ENCODE assay signal across 28 mouse cellular contexts in genomic region chr7:89063630-89064029, GRCm38 (mm10).
DNase-seq lines count a peak whose midpoint lies in the region; ATAC-seq and TF ChIP-seq lines count a peak whose summit lies in the region.
"Had no signal": no experiment of that assay in that cellular context is flagged by ENCODE, and none has a peak within 500 bp of the region (broad histone marks: within the 10 kb centered on the region; RNA-seq: fewer than 3 reads in every experiment).

No protein-coding gene starts in this region.

- H3K4me1 ChIP-seq in kidney, postnatal 0 days (replicated peaks; ENCODE audit: insufficient read depth, low read length): peaks cover 3% of the 10 kb centered on the region; the same call in 1 of the 2 replicates
- H3K4me1 ChIP-seq in embryonic fibroblast, embryonic 13.5 days (ENCODE audit: control insufficient read depth, insufficient read depth, low read length): peaks cover 2% of the 10 kb centered on the region; the same call in 1 of the 2 replicates
- H3K4me1 ChIP-seq: embryonic facial prominence, embryonic 12.5 days; forebrain, embryonic 10.5 days; forebrain, embryonic 15.5 days; heart, embryonic 12.5 days; hindbrain, embryonic 13.5 days; lung, embryonic 15.5 days; midbrain, embryonic 12.5 days; stomach, embryonic 15.5 days had no signal

- peak; percentile 3 for DNase-seq in kidney, adult 11 months
- DNase-seq in kidney, adult 18-20 months: no peak
- DNase-seq in kidney, postnatal 0 days (ENCODE audit: low spot score): peak; percentile 67
- DNase-seq in kidney, postnatal 14 days: no peak
- DNase-seq in heart, adult 11 months: no peak
- DNase-seq: adrenal gland, adult 2 months; adrenal gland, postnatal 36 days; B cell, adult 2 months; cerebellum, adult 18-20 months; cerebellum, postnatal 10 days; heart, adult 2 months; heart, postnatal 4 days; layer of hippocampus, adult 9-11 months; liver; retina, postnatal 1 day; right cerebral cortex, postnatal 14 days had no signal

- WGBS in kidney, postnatal 0 days: 17% methylated on average over 10 of the region's 10 CpGs

- H3K9ac ChIP-seq in kidney, postnatal 0 days (ENCODE audit: low read depth, low read length): no peak overlapping the region
- H3K9ac ChIP-seq: embryonic facial prominence, embryonic 12.5 days; forebrain, embryonic 15.5 days; heart, embryonic 12.5 days; hindbrain, embryonic 13.5 days; liver, embryonic 14.5 days; lung, embryonic 15.5 days; midbrain, embryonic 12.5 days; stomach, embryonic 15.5 days had no signal

- H3K36me3 ChIP-seq in kidney, postnatal 0 days (ENCODE audit: insufficient read depth, low read length): no peaks in the 10 kb centered on the region
- H3K36me3 ChIP-seq: embryonic facial prominence, embryonic 12.5 days; forebrain, embryonic 10.5 days; forebrain, embryonic 15.5 days; heart, embryonic 12.5 days; hindbrain, embryonic 13.5 days; lung, embryonic 15.5 days; midbrain, embryonic 12.5 days; stomach, embryonic 15.5 days had no signal

- no peaks in the 10 kb centered on the region for H3K27me3 ChIP-seq in kidney, postnatal 0 days (ENCODE audit: insufficient read depth, low read length)
- H3K27me3 ChIP-seq: embryonic facial prominence, embryonic 12.5 days; forebrain, embryonic 15.5 days; heart, embryonic 12.5 days; hindbrain, embryonic 13.5 days; lung, embryonic 15.5 days; midbrain, embryonic 12.5 days; stomach, embryonic 15.5 days had no signal

- no peak overlapping the region for H3K4me2 ChIP-seq in kidney, postnatal 0 days (ENCODE audit: low read length)
- H3K4me2 ChIP-seq: embryonic facial prominence, embryonic 12.5 days; forebrain, embryonic 15.5 days; heart, embryonic 12.5 days; hindbrain, embryonic 13.5 days; lung, embryonic 15.5 days; midbrain, embryonic 12.5 days; stomach, embryonic 15.5 days had no signal

- no peak overlapping the region for H3K4me3 ChIP-seq in kidney, postnatal 0 days (replicated peaks; ENCODE audit: low read depth, low read length)
- no peak overlapping the region for H3K4me3 ChIP-seq in embryonic fibroblast, embryonic 13.5 days (ENCODE audit: insufficient read depth, low read length)
- H3K4me3 ChIP-seq: embryonic facial prominence, embryonic 12.5 days; forebrain, embryonic 10.5 days; forebrain, embryonic 15.5 days; heart, adult 2 months; heart, embryonic 12.5 days; hindbrain, embryonic 13.5 days; lung, embryonic 15.5 days; midbrain, embryonic 12.5 days; stomach, embryonic 15.5 days had no signal

- no peaks in the 10 kb centered on the region for H3K9me3 ChIP-seq in kidney, postnatal 0 days (replicated peaks; ENCODE audit: low read length)
- H3K9me3 ChIP-seq: embryonic facial prominence, embryonic 12.5 days; forebrain, embryonic 10.5 days; forebrain, embryonic 15.5 days; heart, embryonic 12.5 days; hindbrain, embryonic 13.5 days; lung, embryonic 15.5 days; midbrain, embryonic 12.5 days; stomach, embryonic 15.5 days had no signal

- TF ChIP-seq POLR2A in embryonic fibroblast, embryonic 13.5 days (IDR thresholded peaks at IDR 0.05; ENCODE audit: low read depth, low read length): no peak

- H3K27ac ChIP-seq in kidney, postnatal 0 days: no peak overlapping the region
- peak overlapping the region; percentile 32 for H3K27ac ChIP-seq in embryonic fibroblast, embryonic 13.5 days (ENCODE audit: insufficient read depth, low read length)
- H3K27ac ChIP-seq: embryonic facial prominence, embryonic 12.5 days; forebrain, embryonic 10.5 days; forebrain, embryonic 15.5 days; heart, adult 2 months; hindbrain, embryonic 13.5 days; liver, embryonic 14.5 days; lung, embryonic 15.5 days; midbrain, embryonic 12.5 days; stomach, embryonic 15.5 days had no signal

- no peak; the same call in 1 of the 2 replicates for ATAC-seq in kidney, postnatal 0 days (replicated peaks; ENCODE audit: low FRiP score, low read depth)
- ATAC-seq: activated CD4-positive, CD25-positive, alpha-beta regulatory T cell, adult 4 months; forebrain, embryonic 15.5 days; intestine, embryonic 16.5 days had no signal

- no peak for TF ChIP-seq CTCF in kidney, postnatal 0 days (IDR thresholded peaks at IDR 0.05; ENCODE audit: low read depth)
- no peak for TF ChIP-seq CTCF in embryonic fibroblast, embryonic 13.5 days (IDR thresholded peaks at IDR 0.05; ENCODE audit: borderline replicate concordance, insufficient read depth, low read length)

Comparison
In these comparisons a context has a peak if more than half of its experiments do, and no peak if none do; other contexts are left out.
1. DNase-seq: peak in kidney, adult 11 months (single experiment) and kidney, postnatal 0 days (single experiment); none in kidney, adult 18-20 months (single experiment), kidney, postnatal 14 days (single experiment) and heart, adult 11 months (single experiment).